Mouse (Mus musculus): ENCODE data around the gene Cdk2ap2.
A peak's percentile ranks its signal among the peaks of the same experiment; 100 is the strongest.

DNA sequence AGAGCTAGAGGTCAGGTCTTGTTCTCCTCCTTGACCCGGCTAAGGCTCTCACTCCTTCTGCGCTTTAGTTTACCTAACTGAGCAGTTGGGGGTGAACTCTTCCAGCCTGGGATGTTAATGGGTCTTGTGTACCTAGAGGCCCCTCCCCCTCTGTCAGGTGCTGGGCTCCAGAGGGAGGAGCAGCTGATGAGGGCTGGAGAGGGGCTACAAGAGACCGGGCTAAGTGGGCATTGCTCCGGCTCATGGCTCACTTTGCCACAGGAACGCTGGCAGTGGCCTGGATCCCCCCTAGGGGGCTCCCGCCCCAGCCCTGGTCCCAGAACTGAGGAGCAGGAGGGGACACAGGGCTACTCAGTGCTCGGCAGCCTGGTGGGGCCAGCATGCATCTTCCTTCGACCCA lies 13.2 kb upstream of the Cdk2ap2 start:
- TF ChIP-seq CTCF (IDR thresholded peaks at IDR 0.05; ENCODE audit: low read depth) (peak; percentile 13; the same call in 1 of the 2 replicates), EP300 (optimal IDR thresholded peaks at IDR 0.05) (no peak)
